8 mouse cellular contexts compared by ENCODE assay signal in the genomic region with DNA sequence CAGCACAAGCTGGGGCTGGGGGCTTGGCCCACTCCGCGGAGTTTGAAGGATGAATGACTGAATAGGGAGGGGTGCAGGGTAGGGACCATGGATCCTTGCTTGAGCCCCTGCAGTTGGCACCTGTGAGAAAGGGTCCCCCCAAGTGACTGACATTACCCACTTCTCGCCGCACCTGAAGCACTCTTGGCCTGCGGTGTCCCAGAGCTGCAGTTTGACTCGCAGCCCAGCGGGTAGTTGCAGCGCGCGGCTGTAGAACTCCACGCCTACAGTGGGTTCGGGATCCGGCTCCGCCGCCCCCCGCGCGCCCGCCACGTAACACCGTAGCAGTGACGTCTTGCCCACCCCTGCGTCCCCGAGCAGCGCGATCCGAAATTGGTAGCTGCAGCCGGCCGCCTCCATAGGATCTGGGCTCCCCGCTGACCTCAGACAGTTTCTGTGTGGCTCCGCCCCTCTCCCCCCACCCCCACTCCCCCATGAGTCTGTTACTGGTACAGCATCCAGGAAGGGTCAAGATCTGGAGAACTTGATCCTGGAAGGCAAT. TPM values are rescaled to one million over a fixed set of nuclear protein-coding genes. Genes with fewer than 3 reads are reported as not detected.
DNase-seq lines count a peak whose midpoint lies in the region; ATAC-seq lines count a peak whose summit lies in the region.

Gene Rab42 (minus strand): TSS at position 447 of the 541 bp plus-strand sequence.

- no peaks in the 10 kb centered on the region for H3K27me3 ChIP-seq in embryonic facial prominence, embryonic 13.5 days
- no peaks in the 10 kb centered on the region for H3K27me3 ChIP-seq in limb, embryonic 15.5 days
- no peaks in the 10 kb centered on the region for H3K27me3 ChIP-seq in midbrain, embryonic 15.5 days (replicated peaks)

- H3K27ac ChIP-seq in embryonic facial prominence, embryonic 13.5 days, result peak within 1 kb of the TSS; percentile 55; the same call in 1 of the 2 replicates
- peak within 1 kb of the TSS; percentile 74 for H3K27ac ChIP-seq in limb, embryonic 15.5 days
- no peak within 1 kb of the TSS for H3K27ac ChIP-seq in midbrain, embryonic 15.5 days

- H3K9me3 ChIP-seq in embryonic facial prominence, embryonic 13.5 days, result no peaks in the 10 kb centered on the region
- no peaks in the 10 kb centered on the region for H3K9me3 ChIP-seq in limb, embryonic 15.5 days
- no peaks in the 10 kb centered on the region for H3K9me3 ChIP-seq in midbrain, embryonic 15.5 days

- H3K9ac ChIP-seq in embryonic facial prominence, embryonic 13.5 days, result peak within 1 kb of the TSS; percentile 71
- H3K9ac ChIP-seq in limb, embryonic 15.5 days, result peak within 1 kb of the TSS; percentile 44
- peak within 1 kb of the TSS; percentile 45 for H3K9ac ChIP-seq in midbrain, embryonic 15.5 days

- H3K36me3 ChIP-seq in embryonic facial prominence, embryonic 13.5 days, result no peaks in the 10 kb centered on the region
- H3K36me3 ChIP-seq in limb, embryonic 15.5 days, result no peaks in the 10 kb centered on the region
- H3K36me3 ChIP-seq in midbrain, embryonic 15.5 days (replicated peaks), result no peaks in the 10 kb centered on the region

- peak; percentile 35 to 40 for DNase-seq in cerebellum, adult 18-20 months
- no peak for DNase-seq in cerebellum, adult 9-10 months
- peak; percentile 62 to 64 for DNase-seq in heart, adult 18-20 months
- peak; percentile 43 for DNase-seq in kidney, adult 11 months
- DNase-seq in spleen, postnatal 36 days (ENCODE audit: low spot score in 2 of 2), result peak; percentile 24 to 36

- peaks cover 11% of the 10 kb centered on the region for H3K4me1 ChIP-seq in embryonic facial prominence, embryonic 13.5 days
- H3K4me1 ChIP-seq in limb, embryonic 15.5 days, result peaks cover 11% of the 10 kb centered on the region
- peaks cover 8% of the 10 kb centered on the region for H3K4me1 ChIP-seq in midbrain, embryonic 15.5 days

- H3K4me2 ChIP-seq in embryonic facial prominence, embryonic 13.5 days, result peak within 1 kb of the TSS; percentile 78
- peak within 1 kb of the TSS; percentile 79 for H3K4me2 ChIP-seq in limb, embryonic 15.5 days
- H3K4me2 ChIP-seq in midbrain, embryonic 15.5 days, result peak within 1 kb of the TSS; percentile 76

- peak; percentile 70 for ATAC-seq in embryonic facial prominence, embryonic 13.5 days (ENCODE audit: insufficient number of reproducible peaks, insufficient read depth, low FRiP score, low TSS enrichment, low read depth)
- peak; percentile 71 for ATAC-seq in limb, embryonic 15.5 days (ENCODE audit: insufficient number of reproducible peaks, low FRiP score, low TSS enrichment, low read depth)
- ATAC-seq in midbrain, embryonic 15.5 days (replicated peaks), result peak; percentile 69

- H3K4me3 ChIP-seq in embryonic facial prominence, embryonic 13.5 days, result peak within 1 kb of the TSS; percentile 49
- peak within 1 kb of the TSS; percentile 51 for H3K4me3 ChIP-seq in limb, embryonic 15.5 days
- H3K4me3 ChIP-seq in midbrain, embryonic 15.5 days, result peak within 1 kb of the TSS; percentile 45

- 1% methylated on average over 31 of the region's 31 CpGs for WGBS in embryonic facial prominence, embryonic 13.5 days
- 1% methylated on average over 31 of the region's 31 CpGs for WGBS in limb, embryonic 15.5 days
- WGBS in midbrain, embryonic 15.5 days, result 1% methylated on average over 31 of the region's 31 CpGs

RNA-seq across cellular contexts. Expression of gene Rab42, which starts in this region (rescaled TPM):
- 2.1 and 2.6 TPM in 2 replicates for polyA plus RNA-seq in embryonic facial prominence, embryonic 13.5 days (2015; fragmentation: Nextera tagmentation; extraction: Ambion mirVana)
- total RNA-seq in heart, adult 18-20 months (2021), result 1 to 10 TPM in 1 of 2 experiments, under 1 TPM in 1; 0.84 to 1.2 TPM
- polyA plus RNA-seq in limb, embryonic 15.5 days (2015; fragmentation: Nextera tagmentation; extraction: Ambion mirVana), result 1.8 and 2.7 TPM in 2 replicates
- polyA plus RNA-seq in midbrain, embryonic 15.5 days (2015; fragmentation: Nextera tagmentation; extraction: Ambion mirVana), result 2.0 and 2.4 TPM in 2 replicates
